Mouse (Mus musculus): ENCODE results near the gene Slc24a4. TPM values are rescaled to one million over a fixed set of nuclear protein-coding genes. Genes with fewer than 3 reads are reported as not detected.
A peak's percentile ranks its signal among the peaks of the same experiment; 100 is the strongest.

Slc24a4 gene
- polyA plus RNA-seq, 1 experiment from 2014 or later, result 0.38 TPM

GRCm38 (mm10) chr12:102282763-102283482, 154.4 kb downstream of the Slc24a4 start, which contains the start of gene Rin3:
Gene Rin3 (plus strand): TSS chr12:102283048.
- peak; percentile 33 for ATAC-seq (ENCODE audit: low read depth)
- peak within 1 kb of the TSS; percentile 70 for H3K9ac ChIP-seq (ENCODE audit: low read depth, low read length)
- H3K4me1 ChIP-seq (ENCODE audit: control insufficient read depth, low read depth, low read length), result peaks cover 32% of the 10 kb centered on the region
- H3K36me3 ChIP-seq (ENCODE audit: control insufficient read depth, insufficient read depth), result no peaks in the 10 kb centered on the region
- H3K27me3 ChIP-seq (ENCODE audit: control insufficient read depth, insufficient read depth, low read depth, low read length), result peaks cover 4% of the 10 kb centered on the region
- H3K4me2 ChIP-seq (ENCODE audit: low read depth, low read length), result peak within 1 kb of the TSS; percentile 60
- H3K27ac ChIP-seq (ENCODE audit: low read length), result peak within 1 kb of the TSS; percentile 84
- H3K4me3 ChIP-seq (ENCODE audit: low read depth, low read length), result peak within 1 kb of the TSS; percentile 63
- under 1% methylated on average over 75 of the region's 75 CpGs for WGBS (ENCODE audit: insufficient replicate concordance)
- H3K9me3 ChIP-seq (replicated peaks; ENCODE audit: control insufficient read depth, low read length), result no peaks in the 10 kb centered on the region

- Histone ChIP-seq H3K4me3 (ENCODE audit: low read depth, low read length) (peak overlapping the region; percentile 63), H3K36me3 (ENCODE audit: control insufficient read depth, insufficient read depth) (no peaks in the 10 kb centered on the region), H3K9ac (ENCODE audit: low read depth, low read length) (peak overlapping the region; percentile 70), H3K4me1 (ENCODE audit: control insufficient read depth, low read depth, low read length) (peaks cover 32% of the 10 kb centered on the region), H3K27me3 (ENCODE audit: control insufficient read depth, insufficient read depth, low read depth, low read length) (peaks cover 4% of the 10 kb centered on the region), H3K4me2 (ENCODE audit: low read depth, low read length) (peak overlapping the region; percentile 60), H3K9me3 (replicated peaks; ENCODE audit: control insufficient read depth, low read length) (no peaks in the 10 kb centered on the region), H3K27ac (ENCODE audit: low read length) (peak overlapping the region; percentile 84)
- 3% methylated on average over 22 of the region's 24 CpGs for WGBS (ENCODE audit: insufficient replicate concordance)
- ATAC-seq (ENCODE audit: low read depth), result peak; percentile 66
Measured at GRCm38 (mm10) chr12:102283483-102284266, 155.1 kb downstream of the Slc24a4 start.

- peak overlapping the region; percentile 60 for H3K4me2 ChIP-seq (ENCODE audit: low read depth, low read length)
- no peak for ATAC-seq (ENCODE audit: low read depth)
- H3K27me3 ChIP-seq (ENCODE audit: control insufficient read depth, insufficient read depth, low read depth, low read length), result peaks cover 4% of the 10 kb centered on the region
- no peaks in the 10 kb centered on the region for H3K36me3 ChIP-seq (ENCODE audit: control insufficient read depth, insufficient read depth)
- H3K4me3 ChIP-seq (ENCODE audit: low read depth, low read length), result peak overlapping the region; percentile 63
- peaks cover 32% of the 10 kb centered on the region for H3K4me1 ChIP-seq (ENCODE audit: control insufficient read depth, low read depth, low read length)
- no peaks in the 10 kb centered on the region for H3K9me3 ChIP-seq (replicated peaks; ENCODE audit: control insufficient read depth, low read length)
- WGBS (ENCODE audit: insufficient replicate concordance), result 8% methylated on average over 9 of the region's 9 CpGs
- no peak overlapping the region; the same call in 1 of the 2 replicates for H3K9ac ChIP-seq (ENCODE audit: low read depth, low read length)
- H3K27ac ChIP-seq (ENCODE audit: low read length), result no peak overlapping the region
Measured at GRCm38 (mm10) chr12:102284267-102284610, 155.7 kb downstream of the Slc24a4 start.

- no peaks in the 10 kb centered on the region for H3K36me3 ChIP-seq (ENCODE audit: control insufficient read depth, insufficient read depth)
- 25% methylated on average over 3 of the region's 3 CpGs for WGBS (ENCODE audit: insufficient replicate concordance)
- no peak overlapping the region for H3K27ac ChIP-seq (ENCODE audit: low read length)
- H3K4me1 ChIP-seq (ENCODE audit: control insufficient read depth, low read depth, low read length), result peaks cover 32% of the 10 kb centered on the region
- peak overlapping the region; percentile 63 for H3K4me3 ChIP-seq (ENCODE audit: low read depth, low read length)
- H3K27me3 ChIP-seq (ENCODE audit: control insufficient read depth, insufficient read depth, low read depth, low read length), result peaks cover 4% of the 10 kb centered on the region
- H3K9ac ChIP-seq (ENCODE audit: low read depth, low read length), result no peak overlapping the region; the same call in 1 of the 2 replicates
- H3K4me2 ChIP-seq (ENCODE audit: low read depth, low read length), result peak overlapping the region; percentile 60
- no peak for ATAC-seq (ENCODE audit: low read depth)
- H3K9me3 ChIP-seq (replicated peaks; ENCODE audit: control insufficient read depth, low read length), result no peaks in the 10 kb centered on the region
Measured at GRCm38 (mm10) chr12:102284618-102285159, 156.2 kb downstream of the Slc24a4 start.

- no peaks in the 10 kb centered on the region for H3K9me3 ChIP-seq (replicated peaks; ENCODE audit: control insufficient read depth, low read length)
- ATAC-seq (ENCODE audit: low read depth), result no peak
- H3K27ac ChIP-seq (ENCODE audit: low read length), result no peak overlapping the region
- H3K9ac ChIP-seq (ENCODE audit: low read depth, low read length), result no peak overlapping the region
- H3K27me3 ChIP-seq (ENCODE audit: control insufficient read depth, insufficient read depth, low read depth, low read length), result peaks cover 4% of the 10 kb centered on the region
- 48% methylated on average over 6 of the region's 6 CpGs for WGBS (ENCODE audit: insufficient replicate concordance)
- H3K4me3 ChIP-seq (ENCODE audit: low read depth, low read length), result no peak overlapping the region
- H3K36me3 ChIP-seq (ENCODE audit: control insufficient read depth, insufficient read depth), result no peaks in the 10 kb centered on the region
- H3K4me2 ChIP-seq (ENCODE audit: low read depth, low read length), result no peak overlapping the region
- H3K4me1 ChIP-seq (ENCODE audit: control insufficient read depth, low read depth, low read length), result peaks cover 32% of the 10 kb centered on the region
Measured at GRCm38 (mm10) chr12:102285318-102285717, 156.8 kb downstream of the Slc24a4 start.

GRCm38 (mm10) chr12:102285779-102286178, 157.2 kb downstream of the Slc24a4 start:
- no peaks in the 10 kb centered on the region for H3K36me3 ChIP-seq (ENCODE audit: control insufficient read depth, insufficient read depth)
- H3K9me3 ChIP-seq (replicated peaks; ENCODE audit: control insufficient read depth, low read length), result no peaks in the 10 kb centered on the region
- peaks cover 32% of the 10 kb centered on the region for H3K4me1 ChIP-seq (ENCODE audit: control insufficient read depth, low read depth, low read length)
- peaks cover 4% of the 10 kb centered on the region for H3K27me3 ChIP-seq (ENCODE audit: control insufficient read depth, insufficient read depth, low read depth, low read length)
- H3K9ac ChIP-seq (ENCODE audit: low read depth, low read length), result no peak overlapping the region
- H3K27ac ChIP-seq (ENCODE audit: low read length), result no peak overlapping the region
- no peak for ATAC-seq (ENCODE audit: low read depth)
- WGBS (ENCODE audit: insufficient replicate concordance), result 53% methylated on average over 5 of the region's 5 CpGs
- H3K4me3 ChIP-seq (ENCODE audit: low read depth, low read length), result no peak overlapping the region
- H3K4me2 ChIP-seq (ENCODE audit: low read depth, low read length), result no peak overlapping the region

- WGBS (ENCODE audit: insufficient replicate concordance), result 49% methylated on average over 10 of the region's 10 CpGs
- Histone ChIP-seq H3K27ac (ENCODE audit: low read length) (no peak overlapping the region; the same call in 1 of the 2 replicates), H3K4me3 (ENCODE audit: low read depth, low read length) (no peak overlapping the region), H3K27me3 (ENCODE audit: control insufficient read depth, insufficient read depth, low read depth, low read length) (peaks cover 4% of the 10 kb centered on the region), H3K9ac (ENCODE audit: low read depth, low read length) (no peak overlapping the region), H3K36me3 (ENCODE audit: control insufficient read depth, insufficient read depth) (no peaks in the 10 kb centered on the region), H3K9me3 (replicated peaks; ENCODE audit: control insufficient read depth, low read length) (no peaks in the 10 kb centered on the region), H3K4me2 (ENCODE audit: low read depth, low read length) (no peak overlapping the region), H3K4me1 (ENCODE audit: control insufficient read depth, low read depth, low read length) (peaks cover 35% of the 10 kb centered on the region)
- ATAC-seq (ENCODE audit: low read depth), result no peak
Measured at GRCm38 (mm10) chr12:102286681-102287414, 158.3 kb downstream of the Slc24a4 start.

GRCm38 (mm10) chr12:102287904-102288602, 159.5 kb downstream of the Slc24a4 start:
- no peaks in the 10 kb centered on the region for H3K36me3 ChIP-seq (ENCODE audit: control insufficient read depth, insufficient read depth)
- no peak overlapping the region for H3K4me3 ChIP-seq (ENCODE audit: low read depth, low read length)
- H3K27ac ChIP-seq (ENCODE audit: low read length), result no peak overlapping the region; the same call in 1 of the 2 replicates
- no peaks in the 10 kb centered on the region for H3K9me3 ChIP-seq (replicated peaks; ENCODE audit: control insufficient read depth, low read length)
- H3K27me3 ChIP-seq (ENCODE audit: control insufficient read depth, insufficient read depth, low read depth, low read length), result peaks cover 1% of the 10 kb centered on the region
- no peak overlapping the region for H3K9ac ChIP-seq (ENCODE audit: low read depth, low read length)
- H3K4me2 ChIP-seq (ENCODE audit: low read depth, low read length), result no peak overlapping the region
- no peak for ATAC-seq (ENCODE audit: low read depth)
- H3K4me1 ChIP-seq (ENCODE audit: control insufficient read depth, low read depth, low read length), result peaks cover 43% of the 10 kb centered on the region
- 18% methylated on average over 6 of the region's 6 CpGs for WGBS (ENCODE audit: insufficient replicate concordance)
